ENCODE assay signal across 8 mouse cellular contexts in the genomic region with DNA sequence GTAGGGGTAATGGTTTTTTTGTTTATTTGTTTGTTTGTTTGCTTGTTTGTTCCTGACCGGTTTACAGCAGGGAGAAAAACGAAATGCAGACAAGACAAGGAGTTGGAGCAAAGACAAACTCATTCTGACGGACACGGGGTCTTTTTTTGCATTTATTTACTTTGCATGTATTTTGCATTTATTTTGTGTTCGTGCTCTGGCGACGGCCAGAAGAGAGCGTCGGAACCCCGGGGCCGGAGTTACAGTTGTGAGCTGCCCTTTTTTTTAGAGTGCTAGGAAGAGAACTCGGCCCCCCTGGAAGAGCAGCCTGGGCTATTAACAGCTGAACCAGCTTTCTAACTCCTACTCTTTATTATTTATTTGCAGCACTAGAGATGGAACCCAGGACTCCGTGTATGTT. TPM values are rescaled to one million over a fixed set of nuclear protein-coding genes. Genes with fewer than 3 reads are reported as not detected.
A peak's percentile ranks its signal among the peaks of the same experiment; 100 is the strongest.
DNase-seq lines count a peak whose midpoint lies in the region; ATAC-seq and TF ChIP-seq lines count a peak whose summit lies in the region.

No protein-coding gene starts in this region.

- H3K9ac ChIP-seq in hindbrain, postnatal 0 days (replicated peaks; ENCODE audit: low read length), result peak overlapping the region; percentile 56
- H3K9ac ChIP-seq in neural tube, embryonic 12.5 days, result peak overlapping the region; percentile 72

- no peak for DNase-seq in lung, adult 2 months
- no peak for DNase-seq in lung, postnatal 10 days
- no peak for DNase-seq in embryonic facial prominence, embryonic 10.5 days (ENCODE audit: low spot score)
- DNase-seq in hindbrain, postnatal 0 days (ENCODE audit: low spot score), result no peak
- DNase-seq in MN1 (ENCODE audit: low spot score), result no peak
- DNase-seq in retina, embryonic 14.5 days (ENCODE audit: low spot score), result no peak

- WGBS in lung, adult 2 months, result under 1% methylated on average over 13 of the region's 13 CpGs
- WGBS in embryonic facial prominence, embryonic 10.5 days, result under 1% methylated on average over 13 of the region's 13 CpGs
- under 1% methylated on average over 13 of the region's 13 CpGs for WGBS in hindbrain, postnatal 0 days
- WGBS in neural tube, embryonic 12.5 days, result under 1% methylated on average over 13 of the region's 13 CpGs

- peaks cover 2% of the 10 kb centered on the region; the same call in 1 of the 2 replicates for H3K4me1 ChIP-seq in lung, adult 2 months (ENCODE audit: control insufficient read depth, insufficient read depth, low read length)
- peaks cover 26% of the 10 kb centered on the region for H3K4me1 ChIP-seq in embryonic facial prominence, embryonic 10.5 days
- 0 out of 2 replicates have a peak, but pooled peaks cover 3% of the 10 kb centered on the region for H3K4me1 ChIP-seq in hindbrain, postnatal 0 days (ENCODE audit: insufficient read depth, low read length)
- H3K4me1 ChIP-seq in neural tube, embryonic 12.5 days, result peaks cover 11% of the 10 kb centered on the region

- peak overlapping the region; percentile 71 for H3K4me3 ChIP-seq in lung, adult 2 months (replicated peaks; ENCODE audit: extremely low read depth, low read depth, low read length)
- peak overlapping the region; percentile 84 for H3K4me3 ChIP-seq in embryonic facial prominence, embryonic 10.5 days
- peak overlapping the region; percentile 85 for H3K4me3 ChIP-seq in hindbrain, postnatal 0 days (ENCODE audit: low read length)
- H3K4me3 ChIP-seq in neural tube, embryonic 12.5 days, result peak overlapping the region; percentile 77

- no peak for TF ChIP-seq POLR2A in lung, adult 2 months (IDR thresholded peaks at IDR 0.05; ENCODE audit: borderline replicate concordance, extremely low read depth, low read depth, low read length)

- H3K9me3 ChIP-seq in embryonic facial prominence, embryonic 10.5 days, result no peaks in the 10 kb centered on the region
- no peaks in the 10 kb centered on the region for H3K9me3 ChIP-seq in hindbrain, postnatal 0 days (ENCODE audit: low read length)
- no peaks in the 10 kb centered on the region for H3K9me3 ChIP-seq in neural tube, embryonic 12.5 days

- H3K4me2 ChIP-seq in hindbrain, postnatal 0 days (ENCODE audit: low read depth, low read length), result peak overlapping the region; percentile 97
- H3K4me2 ChIP-seq in neural tube, embryonic 12.5 days (replicated peaks), result peak overlapping the region; percentile 79

- no peak for ATAC-seq in hindbrain, postnatal 0 days
- no peak for ATAC-seq in neural tube, embryonic 12.5 days (ENCODE audit: low FRiP score, low read depth)
- no peak for ATAC-seq in inflammation-experienced regulatory T-cells, adult 6 months

- H3K27ac ChIP-seq in embryonic facial prominence, embryonic 10.5 days (replicated peaks), result peak overlapping the region; percentile 97
- H3K27ac ChIP-seq in hindbrain, postnatal 0 days, result no peak overlapping the region
- no peak overlapping the region for H3K27ac ChIP-seq in neural tube, embryonic 12.5 days

- H3K27me3 ChIP-seq in embryonic facial prominence, embryonic 10.5 days (replicated peaks; ENCODE audit: low read depth, poor library complexity, severe bottlenecking), result no peaks in the 10 kb centered on the region
- H3K27me3 ChIP-seq in hindbrain, postnatal 0 days (ENCODE audit: insufficient read depth, low read length), result no peaks in the 10 kb centered on the region
- no peaks in the 10 kb centered on the region for H3K27me3 ChIP-seq in neural tube, embryonic 12.5 days (replicated peaks)

- no peak for TF ChIP-seq CTCF in lung, adult 2 months (IDR thresholded peaks at IDR 0.05; ENCODE audit: insufficient read depth, low read length)
- TF ChIP-seq CTCF in hindbrain, postnatal 0 days (IDR thresholded peaks at IDR 0.05; ENCODE audit: low read depth), result no peak

- peaks cover 41% of the 10 kb centered on the region for H3K36me3 ChIP-seq in embryonic facial prominence, embryonic 10.5 days (replicated peaks)
- H3K36me3 ChIP-seq in hindbrain, postnatal 0 days (ENCODE audit: insufficient read depth, low read length), result no peaks in the 10 kb centered on the region
- H3K36me3 ChIP-seq in neural tube, embryonic 12.5 days, result peaks cover 22% of the 10 kb centered on the region

RNA-seq across cellular contexts. Expression of a gene that starts 0.6 kb away (rescaled TPM):
- 12.2 and 13.8 TPM in 2 replicates for polyA plus RNA-seq in lung, adult 2 months (2012; rRNA removed)
- 458 and 467 TPM in 2 replicates for polyA plus RNA-seq in embryonic facial prominence, embryonic 10.5 days (2016; fragmentation: Nextera tagmentation; extraction: Ambion mirVana)
- 27.8 and 28.1 TPM in 2 replicates for total RNA-seq in hindbrain, postnatal 0 days (2014; rRNA removed)
- 53.4 and 63.2 TPM in 2 replicates for polyA plus RNA-seq in hindbrain, postnatal 0 days (2015; fragmentation: Nextera tagmentation; extraction: Ambion mirVana)
- polyA plus RNA-seq in neural tube, embryonic 12.5 days (2016; fragmentation: Nextera tagmentation; extraction: Ambion mirVana), result 210 and 233 TPM in 2 replicates
- 100 to 1,000 TPM in 1 of 3 experiments, 10 to 100 TPM in 2; 31.9 to 201 (median 58.8) TPM for polyA plus RNA-seq in inflammation-experienced regulatory T-cells, adult 6 months (2017; shearing (Covaris generic))

RNA-seq across cellular contexts. Expression of a gene that starts 19.5 kb away (rescaled TPM):
- polyA plus RNA-seq in lung, adult 2 months (2012; rRNA removed), result 82.9 and 97.2 TPM in 2 replicates
- polyA plus RNA-seq in embryonic facial prominence, embryonic 10.5 days (2016; fragmentation: Nextera tagmentation; extraction: Ambion mirVana), result 24.3 and 24.4 TPM in 2 replicates
- total RNA-seq in hindbrain, postnatal 0 days (2014; rRNA removed), result 70.6 and 95.8 TPM in 2 replicates
- polyA plus RNA-seq in hindbrain, postnatal 0 days (2015; fragmentation: Nextera tagmentation; extraction: Ambion mirVana), result 29.6 and 31.3 TPM in 2 replicates
- polyA plus RNA-seq in neural tube, embryonic 12.5 days (2016; fragmentation: Nextera tagmentation; extraction: Ambion mirVana), result 25.5 and 25.8 TPM in 2 replicates
- polyA plus RNA-seq in inflammation-experienced regulatory T-cells, adult 6 months (2017; shearing (Covaris generic)), result 10 to 100 TPM; 13.9 to 16.4 (median 14.8) TPM

RNA-seq across cellular contexts. Expression of a gene that starts 44.1 kb away (rescaled TPM):
- polyA plus RNA-seq in lung, adult 2 months (2012; rRNA removed), result 5.6 and 7.9 TPM in 2 replicates
- 32.8 and 39.6 TPM in 2 replicates for polyA plus RNA-seq in embryonic facial prominence, embryonic 10.5 days (2016; fragmentation: Nextera tagmentation; extraction: Ambion mirVana)
- 261 and 286 TPM in 2 replicates for total RNA-seq in hindbrain, postnatal 0 days (2014; rRNA removed)
- polyA plus RNA-seq in hindbrain, postnatal 0 days (2015; fragmentation: Nextera tagmentation; extraction: Ambion mirVana), result 120 and 148 TPM in 2 replicates
- 138 and 150 TPM in 2 replicates for polyA plus RNA-seq in neural tube, embryonic 12.5 days (2016; fragmentation: Nextera tagmentation; extraction: Ambion mirVana)
- polyA plus RNA-seq in inflammation-experienced regulatory T-cells, adult 6 months (2017; shearing (Covaris generic)), result 1 to 10 TPM in 1 of 3 experiments, under 1 TPM in 1, not detected in 1; 0.13 to 1.5 TPM
